Mouse (Mus musculus): ENCODE measurements around the gene Dpf3. TPM values are rescaled to one million over a fixed set of nuclear protein-coding genes. Genes with fewer than 3 reads are reported as not detected.

The Dpf3 gene
- polyA plus RNA-seq, 1 experiment from 2014 or later: not detected

DNA sequence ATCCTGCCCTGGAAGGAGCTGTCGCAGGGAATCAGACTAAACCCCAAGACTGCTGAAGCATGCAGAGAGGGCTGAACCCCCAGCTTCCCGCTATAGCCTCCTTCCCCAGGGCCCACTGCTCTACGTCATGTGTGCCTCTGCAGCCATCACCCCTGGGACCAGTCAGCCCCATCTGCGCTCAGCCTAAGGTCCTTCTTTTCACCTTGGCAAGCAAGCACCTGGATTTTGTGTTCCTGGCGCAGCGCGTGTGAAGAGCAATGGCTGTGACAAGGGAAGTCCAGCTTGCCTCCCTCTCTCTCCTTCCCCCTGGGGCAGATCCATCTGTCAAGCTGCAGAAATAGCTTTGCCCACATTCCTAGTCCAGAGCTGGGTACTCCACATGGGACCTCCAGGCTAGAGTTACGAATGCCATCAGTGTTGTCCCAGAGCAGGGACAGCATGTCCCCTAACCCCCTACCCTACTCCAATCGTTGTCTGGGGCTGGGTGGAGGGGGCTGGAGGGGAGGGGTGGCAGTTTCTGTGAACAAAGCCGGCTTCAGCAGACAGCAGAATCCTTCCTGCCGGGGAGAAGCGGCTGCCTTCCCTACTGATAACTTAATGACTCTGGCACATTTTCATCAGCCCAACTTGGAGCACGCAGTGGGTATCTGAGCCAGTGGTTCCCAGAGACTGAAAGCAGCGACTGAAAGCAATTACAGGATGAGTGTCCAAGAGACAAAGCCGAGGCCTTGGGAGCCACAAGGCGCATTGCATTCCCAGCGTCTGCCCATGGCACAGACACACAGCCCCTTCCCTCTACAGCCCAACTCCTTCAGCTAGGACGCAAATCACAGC, 185.0 kb downstream of the Dpf3 start:
- 67% methylated on average over 16 of the region's 18 CpGs for WGBS (ENCODE audit: missing documents)
- no peak overlapping the region for H3K27ac ChIP-seq
- H3K36me3 ChIP-seq (ENCODE audit: inconsistent target): no peaks in the 10 kb centered on the region
- H3K4me3 ChIP-seq (ENCODE audit: inconsistent target): no peak overlapping the region
- no peaks in the 10 kb centered on the region for H3K79me2 ChIP-seq (ENCODE audit: inconsistent target)

DNA sequence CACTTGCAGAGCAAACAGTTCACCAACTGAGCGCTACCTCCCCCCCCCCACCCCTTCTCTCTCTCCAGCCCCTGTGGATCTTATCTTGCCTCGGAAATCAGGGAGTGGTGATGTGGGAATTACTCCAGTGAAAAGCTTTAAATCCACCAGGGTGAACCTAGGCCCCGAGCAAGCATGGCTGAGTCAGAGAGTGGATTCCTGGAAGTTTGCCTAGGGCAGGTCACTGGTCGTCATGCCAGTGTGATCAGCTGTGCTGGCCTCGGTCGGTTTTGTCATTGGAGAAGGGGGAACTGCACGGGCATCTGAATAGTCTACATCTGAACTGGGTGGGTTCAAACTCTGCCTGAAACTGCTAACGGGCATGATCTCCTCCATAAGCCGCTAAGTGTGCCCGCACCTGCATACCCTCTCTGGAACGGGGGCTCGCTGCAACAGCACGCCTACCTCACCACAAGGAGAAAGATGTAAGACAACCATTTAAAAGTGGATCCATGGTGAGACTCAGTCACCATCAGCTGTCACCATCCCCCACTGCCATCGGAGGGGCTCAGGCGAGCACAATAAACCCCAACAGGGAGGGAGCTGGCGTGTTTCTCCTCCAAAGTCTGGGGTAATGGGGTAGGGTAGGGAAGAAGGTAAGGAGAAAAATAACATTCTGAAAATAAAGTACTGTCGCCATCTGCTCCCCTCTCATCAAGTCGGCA, 185.7 kb downstream of the Dpf3 start:
- H3K79me2 ChIP-seq (ENCODE audit: inconsistent target): no peaks in the 10 kb centered on the region
- WGBS (ENCODE audit: missing documents): 82% methylated on average over 18 of the region's 18 CpGs

DNA sequence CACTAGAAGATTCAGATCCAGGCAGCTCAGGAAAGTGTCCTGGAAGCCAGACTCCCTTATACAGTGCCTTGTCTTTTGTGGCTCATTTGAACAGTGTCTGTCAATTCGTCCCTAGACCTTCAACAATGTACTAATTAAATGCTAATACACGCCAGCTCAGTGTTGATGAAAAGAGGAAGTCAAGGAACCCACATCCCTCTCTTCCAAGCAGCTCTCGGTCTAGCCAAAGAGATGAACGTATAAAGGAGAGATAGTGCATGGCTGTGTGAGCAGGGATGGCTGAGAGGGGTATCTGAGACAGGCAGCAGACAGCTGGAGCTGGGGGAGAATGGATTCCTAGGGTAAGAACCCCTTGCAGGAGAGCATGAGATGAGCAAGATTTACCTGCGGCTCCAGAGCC, 189.2 kb downstream of the Dpf3 start:
- H3K79me2 ChIP-seq (ENCODE audit: inconsistent target): no peaks in the 10 kb centered on the region
- no peak overlapping the region for H3K27ac ChIP-seq
- no peaks in the 10 kb centered on the region for H3K36me3 ChIP-seq (ENCODE audit: inconsistent target)
- no peak overlapping the region for H3K4me3 ChIP-seq (ENCODE audit: inconsistent target)
- WGBS (ENCODE audit: missing documents): 22% methylated on average over 5 of the region's 5 CpGs

More for the DNA sequence above, 185.7 kb downstream of the Dpf3 start:
- Histone ChIP-seq H3K36me3 (ENCODE audit: inconsistent target) (no peaks in the 10 kb centered on the region), H3K4me3 (ENCODE audit: inconsistent target) (no peak overlapping the region), H3K27ac (no peak overlapping the region)

DNA sequence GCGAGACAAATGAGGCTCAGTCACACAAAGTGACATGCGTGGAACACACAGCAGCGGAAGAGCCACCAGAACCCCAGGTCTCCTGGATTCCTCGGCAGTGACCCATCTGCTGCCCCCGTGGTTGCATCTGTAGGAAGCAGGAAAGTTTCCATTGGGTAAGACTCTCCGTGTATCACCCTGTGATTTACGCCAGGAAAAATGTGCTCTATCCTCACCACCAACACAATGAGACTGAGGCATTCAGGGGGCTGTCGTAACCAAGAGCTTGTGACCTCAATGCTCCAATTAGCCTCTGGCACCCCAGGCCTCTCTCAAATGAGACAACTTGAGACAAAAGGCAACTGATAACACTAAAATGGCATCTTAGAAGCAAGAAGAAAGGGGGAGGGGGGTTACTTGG, 192.5 kb downstream of the Dpf3 start:
- no peak overlapping the region for H3K4me3 ChIP-seq (ENCODE audit: inconsistent target)
- no peaks in the 10 kb centered on the region for H3K79me2 ChIP-seq (ENCODE audit: inconsistent target)
- no peak overlapping the region for H3K27ac ChIP-seq
- 68% methylated on average over 8 of the region's 8 CpGs for WGBS (ENCODE audit: missing documents)
- no peaks in the 10 kb centered on the region for H3K36me3 ChIP-seq (ENCODE audit: inconsistent target)

DNA sequence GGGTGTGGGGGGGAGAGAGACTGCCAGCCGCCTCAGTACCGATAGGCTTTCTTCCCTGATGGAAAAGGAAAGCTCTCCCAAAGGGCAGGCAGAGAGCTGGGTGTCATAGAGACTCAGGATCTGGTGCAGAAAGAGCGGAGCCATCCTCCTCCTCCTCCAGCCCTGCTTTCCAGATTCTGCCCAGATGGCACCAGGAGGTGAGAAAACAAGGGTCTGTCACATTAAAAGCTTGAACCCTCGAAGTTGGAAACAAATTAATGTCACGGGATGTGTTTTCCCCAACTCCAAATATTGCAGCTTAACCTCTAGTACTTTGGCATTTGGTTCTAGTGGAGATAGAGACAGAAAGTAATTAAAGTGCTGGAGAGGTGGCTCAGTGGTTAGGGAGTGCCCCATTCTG, 195.6 kb downstream of the Dpf3 start:
- no peak overlapping the region for H3K27ac ChIP-seq
- WGBS (ENCODE audit: missing documents): 82% methylated on average over 3 of the region's 5 CpGs

DNA sequence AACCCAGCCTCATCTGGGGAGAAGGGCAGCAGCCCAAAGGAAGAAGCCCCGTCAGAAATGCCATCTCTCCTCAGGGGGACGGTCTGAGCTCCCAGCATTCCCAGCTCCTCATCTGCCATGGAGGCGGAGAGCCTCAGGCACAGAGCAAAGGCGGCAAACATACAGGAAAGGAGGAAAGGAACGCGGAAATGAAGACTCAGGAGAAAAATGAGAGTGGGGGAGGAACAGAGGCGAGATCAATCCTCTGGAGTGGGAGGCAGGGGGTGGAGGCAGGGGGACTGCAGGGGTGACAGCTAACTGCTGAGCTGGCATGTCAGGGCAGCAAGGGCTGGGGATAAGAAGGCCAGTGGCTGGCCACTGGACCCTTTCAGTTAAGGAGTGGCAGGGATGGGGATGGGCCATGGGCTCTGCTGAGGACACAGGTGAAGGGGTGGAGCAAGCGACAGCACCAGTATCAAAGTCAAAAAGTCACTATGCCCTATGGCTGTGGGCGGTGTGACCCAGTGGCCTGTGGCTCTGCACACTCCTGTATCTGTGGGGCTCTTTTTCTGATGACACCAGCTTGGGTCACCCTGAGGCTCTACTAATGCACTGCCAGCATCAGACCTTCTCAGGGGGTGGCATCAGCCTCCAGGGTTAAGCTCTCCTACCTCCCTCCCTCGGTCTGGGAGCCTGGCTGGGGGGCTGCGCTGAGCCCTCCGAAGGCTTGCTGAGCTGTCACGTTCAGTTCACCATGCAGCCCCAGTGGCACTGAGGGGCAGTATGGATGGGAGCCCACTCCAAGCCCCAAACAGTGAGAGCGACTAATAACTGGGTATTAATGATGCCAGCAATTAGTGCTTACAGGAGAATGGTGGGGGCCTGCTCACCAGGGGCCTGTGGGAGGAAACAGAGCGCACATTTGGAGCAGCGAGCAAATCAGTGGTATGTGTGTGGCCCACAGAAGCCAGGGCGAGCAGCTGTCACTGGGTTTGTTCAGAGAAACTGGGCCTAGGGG, 200.7 kb downstream of the Dpf3 start:
- WGBS (ENCODE audit: missing documents): 83% methylated on average over 17 of the region's 17 CpGs

More for the DNA sequence above, 195.6 kb downstream of the Dpf3 start:
- Histone ChIP-seq H3K4me3 (ENCODE audit: inconsistent target) (no peak overlapping the region), H3K36me3 (ENCODE audit: inconsistent target) (no peaks in the 10 kb centered on the region), H3K79me2 (ENCODE audit: inconsistent target) (no peaks in the 10 kb centered on the region)

DNA sequence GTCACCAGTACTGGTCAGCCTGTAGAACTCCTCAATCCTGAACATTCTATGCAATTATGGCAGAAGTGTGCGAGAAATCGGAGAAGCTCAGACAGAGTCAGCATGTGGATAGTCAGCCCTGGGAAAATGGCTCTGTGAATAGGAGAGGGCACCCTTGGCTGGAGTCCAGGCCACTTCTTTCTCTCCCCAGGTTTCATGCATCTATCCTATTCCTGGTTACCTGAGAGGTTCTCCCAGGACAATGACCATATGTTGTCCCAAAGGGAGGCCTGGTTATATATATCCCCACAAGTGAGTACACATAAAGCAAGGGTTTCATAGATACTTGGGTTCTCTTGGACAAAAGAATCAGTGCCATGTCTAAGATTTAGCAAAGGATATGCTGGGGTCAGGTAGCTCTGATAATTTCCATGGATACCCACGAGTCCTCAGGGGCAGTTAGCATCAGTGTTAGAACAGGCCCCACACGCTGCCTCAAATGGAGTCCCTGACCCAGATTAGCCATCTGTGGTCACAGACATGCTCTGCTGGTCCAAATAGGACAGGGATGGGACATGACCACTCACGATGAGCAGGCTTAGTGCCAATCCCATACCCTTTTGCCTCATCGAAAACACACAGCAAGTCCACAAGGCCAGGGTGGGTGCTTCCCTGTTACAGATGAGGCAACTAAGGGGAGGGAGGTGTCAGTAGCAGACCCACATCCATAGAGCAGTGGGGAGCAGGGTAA, 203.8 kb downstream of the Dpf3 start:
- no peak overlapping the region for H3K27ac ChIP-seq
- H3K4me3 ChIP-seq (ENCODE audit: inconsistent target): no peak overlapping the region
- 90% methylated on average over 6 of the region's 6 CpGs for WGBS (ENCODE audit: missing documents)
- no peaks in the 10 kb centered on the region for H3K36me3 ChIP-seq (ENCODE audit: inconsistent target)
- no peaks in the 10 kb centered on the region for H3K79me2 ChIP-seq (ENCODE audit: inconsistent target)

More for the DNA sequence above, 200.7 kb downstream of the Dpf3 start:
- Histone ChIP-seq H3K36me3 (ENCODE audit: inconsistent target) (no peaks in the 10 kb centered on the region), H3K79me2 (ENCODE audit: inconsistent target) (no peaks in the 10 kb centered on the region), H3K4me3 (ENCODE audit: inconsistent target) (no peak overlapping the region), H3K27ac (no peak overlapping the region)

DNA sequence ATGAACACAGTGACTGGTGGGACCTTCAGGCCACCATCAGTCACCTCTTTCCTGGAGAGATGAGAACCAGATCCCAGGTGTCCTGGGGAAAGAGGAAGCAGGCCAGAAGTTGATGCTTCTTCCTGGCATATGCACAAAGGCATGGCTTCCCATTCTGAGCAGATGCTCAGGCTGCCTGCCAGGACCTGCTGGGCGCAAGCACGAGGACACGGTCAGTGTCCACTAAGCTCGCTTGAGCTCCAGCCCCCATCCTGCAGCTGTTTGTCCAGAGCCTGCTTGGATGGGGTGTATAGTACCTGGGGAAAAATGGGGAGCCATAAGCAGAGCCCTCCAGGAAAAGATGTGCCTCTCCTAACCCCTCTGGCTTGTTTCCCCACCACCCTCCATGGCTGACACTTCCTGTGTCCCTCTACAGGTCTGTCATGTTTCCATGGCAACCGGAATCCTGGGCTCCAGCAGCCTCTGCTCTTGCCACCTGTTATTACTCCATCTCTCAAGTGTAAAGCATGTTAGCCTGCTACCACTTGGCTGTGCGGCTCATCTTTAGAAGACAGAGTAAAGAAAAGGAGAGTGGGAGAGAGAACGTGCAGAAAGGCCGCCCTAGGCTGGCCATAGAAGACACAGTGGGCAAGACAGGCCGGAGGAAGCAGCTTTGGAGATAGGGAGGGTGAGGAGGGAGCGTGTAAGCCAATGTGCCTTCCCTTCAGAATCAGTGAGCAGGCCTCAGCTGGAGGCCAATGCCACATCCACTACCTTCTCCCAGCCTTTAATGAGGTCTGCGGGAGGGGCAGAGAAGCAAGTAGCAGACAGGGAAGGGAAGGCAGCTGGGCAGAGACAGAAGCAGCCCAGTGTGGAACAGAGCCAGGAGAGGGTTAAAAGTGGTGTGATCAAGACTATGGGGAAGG, 209.7 kb downstream of the Dpf3 start:
- no peak overlapping the region for H3K27ac ChIP-seq
- no peaks in the 10 kb centered on the region for H3K79me2 ChIP-seq (ENCODE audit: inconsistent target)
- no peak overlapping the region for H3K4me3 ChIP-seq (ENCODE audit: inconsistent target)
- WGBS (ENCODE audit: missing documents): 86% methylated on average over 11 of the region's 11 CpGs
- no peaks in the 10 kb centered on the region for H3K36me3 ChIP-seq (ENCODE audit: inconsistent target)

DNA sequence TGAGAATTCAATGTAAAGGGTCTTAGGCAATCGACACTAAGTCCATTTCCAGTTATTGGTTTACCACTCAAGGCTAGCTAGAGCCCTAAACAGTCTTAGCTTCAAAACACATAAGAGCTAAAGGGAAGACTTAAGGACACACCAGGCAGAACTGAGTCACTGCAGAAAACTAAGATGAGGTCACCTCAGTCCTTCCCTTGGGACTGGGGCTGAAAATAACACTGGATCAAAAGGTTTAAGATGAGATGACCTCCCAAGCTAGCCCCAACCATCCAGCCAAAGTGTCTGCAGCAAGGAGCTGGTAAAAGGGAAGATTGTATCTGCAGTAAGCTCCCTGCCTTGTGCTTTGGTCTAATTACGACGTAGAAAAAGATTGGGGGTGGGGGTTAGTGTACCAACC, 216.3 kb downstream of the Dpf3 start:
- no peak overlapping the region for H3K4me3 ChIP-seq (ENCODE audit: inconsistent target)
- no peaks in the 10 kb centered on the region for H3K79me2 ChIP-seq (ENCODE audit: inconsistent target)
- no peaks in the 10 kb centered on the region for H3K36me3 ChIP-seq (ENCODE audit: inconsistent target)
- H3K27ac ChIP-seq: no peak overlapping the region
- 75% methylated on average over 3 of the region's 3 CpGs for WGBS (ENCODE audit: missing documents)

DNA sequence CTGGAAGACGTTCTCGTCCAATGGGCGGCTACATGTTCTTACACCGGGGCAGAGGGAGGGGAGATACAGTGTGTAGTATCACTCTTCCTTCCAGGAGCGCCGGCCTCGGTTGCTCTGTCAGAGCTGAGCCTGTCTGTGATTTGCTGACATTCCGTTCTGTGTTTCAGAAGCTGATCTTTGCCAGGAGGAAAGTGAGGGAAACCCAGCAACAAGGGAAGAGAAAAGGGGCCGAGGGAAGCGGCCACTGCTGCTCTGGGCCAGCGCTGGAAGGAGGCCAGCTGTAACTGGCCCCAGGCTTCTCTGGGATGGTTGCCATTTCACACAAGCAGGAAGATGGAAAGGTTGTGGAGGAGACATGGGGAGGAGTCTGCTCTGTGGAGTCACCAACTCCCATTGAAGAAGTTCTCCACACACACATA, 219.0 kb downstream of the Dpf3 start:
- Histone ChIP-seq H3K79me2 (ENCODE audit: inconsistent target) (no peaks in the 10 kb centered on the region), H3K4me3 (ENCODE audit: inconsistent target) (no peak overlapping the region), H3K36me3 (ENCODE audit: inconsistent target) (no peaks in the 10 kb centered on the region), H3K27ac (no peak overlapping the region)
- 87% methylated on average over 11 of the region's 11 CpGs for WGBS (ENCODE audit: missing documents)

DNA sequence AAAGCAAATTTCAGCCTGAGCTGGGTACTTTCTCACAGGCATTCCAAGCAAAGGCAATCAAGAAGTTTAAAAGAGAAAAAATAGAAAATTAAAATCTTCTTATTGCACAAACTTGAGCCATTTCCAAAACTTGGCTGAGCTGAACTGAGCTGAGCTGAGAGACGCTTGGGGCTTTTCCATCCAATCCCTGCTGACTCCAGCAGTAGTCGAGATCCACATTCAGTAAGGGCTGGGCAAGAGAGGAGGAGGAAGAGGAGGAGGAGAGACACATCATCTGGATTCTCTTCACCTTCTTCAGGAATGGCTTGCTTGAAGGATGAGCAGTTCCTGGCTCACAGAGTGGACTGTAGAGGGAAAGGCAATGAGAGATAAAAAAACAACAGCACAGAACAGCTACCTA, 227.0 kb downstream of the Dpf3 start:
- Histone ChIP-seq H3K79me2 (ENCODE audit: inconsistent target) (no peaks in the 10 kb centered on the region), H3K4me3 (ENCODE audit: inconsistent target) (no peak overlapping the region), H3K36me3 (ENCODE audit: inconsistent target) (no peaks in the 10 kb centered on the region), H3K27ac (no peak overlapping the region)
- WGBS (ENCODE audit: missing documents): 87% methylated on average over 2 of the region's 2 CpGs

DNA sequence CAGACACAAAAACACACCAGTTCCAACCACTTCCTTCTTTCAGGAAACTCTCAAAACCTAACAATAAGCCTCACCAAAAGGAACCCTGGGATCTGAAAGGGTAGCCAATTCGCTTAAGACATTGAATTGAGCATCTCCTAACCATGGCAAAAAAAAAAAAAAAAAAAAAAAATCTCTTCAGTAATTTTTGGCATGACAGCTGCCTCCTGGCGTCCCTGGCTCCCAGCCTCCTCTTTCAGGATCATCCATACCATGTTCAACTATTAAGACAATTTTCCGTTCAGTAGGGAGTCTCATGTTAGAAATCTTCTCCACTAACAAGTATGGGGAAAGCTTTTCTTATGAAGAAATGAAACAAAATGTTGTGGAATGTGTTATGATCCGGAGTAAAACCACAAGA, 233.1 kb downstream of the Dpf3 start:
- H3K27ac ChIP-seq: no peak overlapping the region
- no peaks in the 10 kb centered on the region for H3K36me3 ChIP-seq (ENCODE audit: inconsistent target)
- no peak overlapping the region for H3K4me3 ChIP-seq (ENCODE audit: inconsistent target)
- WGBS (ENCODE audit: missing documents): 78% methylated on average over 4 of the region's 4 CpGs
- H3K79me2 ChIP-seq (ENCODE audit: inconsistent target): no peaks in the 10 kb centered on the region

DNA sequence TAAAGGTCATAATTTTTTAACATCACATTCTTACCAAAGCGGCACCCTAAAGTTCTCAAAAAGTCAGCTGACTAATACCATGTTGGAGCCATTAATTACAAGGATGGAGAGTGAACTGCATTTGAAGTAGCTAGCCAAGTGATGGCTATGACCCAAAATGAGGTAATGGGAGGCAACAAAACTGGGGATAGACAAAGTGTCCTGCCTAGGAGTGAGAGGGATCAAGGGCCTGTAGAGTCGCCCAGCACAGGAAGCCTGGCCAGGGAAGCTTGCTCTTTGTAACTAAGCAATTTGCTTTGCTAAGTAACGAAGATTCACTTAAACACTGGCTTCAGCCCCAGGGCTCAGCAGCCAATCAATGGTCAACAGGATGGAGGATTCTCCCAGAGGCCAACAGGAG, 238.4 kb downstream of the Dpf3 start:
- Histone ChIP-seq H3K79me2 (ENCODE audit: inconsistent target) (no peaks in the 10 kb centered on the region), H3K27ac (no peak overlapping the region), H3K4me3 (ENCODE audit: inconsistent target) (no peak overlapping the region), H3K36me3 (ENCODE audit: inconsistent target) (no peaks in the 10 kb centered on the region)
- WGBS (ENCODE audit: missing documents): 78% methylated on average over 3 of the region's 3 CpGs

Measured in macrophage (primary cell).